ENCODE assay signal across 8 mouse cellular contexts in the genomic region with DNA sequence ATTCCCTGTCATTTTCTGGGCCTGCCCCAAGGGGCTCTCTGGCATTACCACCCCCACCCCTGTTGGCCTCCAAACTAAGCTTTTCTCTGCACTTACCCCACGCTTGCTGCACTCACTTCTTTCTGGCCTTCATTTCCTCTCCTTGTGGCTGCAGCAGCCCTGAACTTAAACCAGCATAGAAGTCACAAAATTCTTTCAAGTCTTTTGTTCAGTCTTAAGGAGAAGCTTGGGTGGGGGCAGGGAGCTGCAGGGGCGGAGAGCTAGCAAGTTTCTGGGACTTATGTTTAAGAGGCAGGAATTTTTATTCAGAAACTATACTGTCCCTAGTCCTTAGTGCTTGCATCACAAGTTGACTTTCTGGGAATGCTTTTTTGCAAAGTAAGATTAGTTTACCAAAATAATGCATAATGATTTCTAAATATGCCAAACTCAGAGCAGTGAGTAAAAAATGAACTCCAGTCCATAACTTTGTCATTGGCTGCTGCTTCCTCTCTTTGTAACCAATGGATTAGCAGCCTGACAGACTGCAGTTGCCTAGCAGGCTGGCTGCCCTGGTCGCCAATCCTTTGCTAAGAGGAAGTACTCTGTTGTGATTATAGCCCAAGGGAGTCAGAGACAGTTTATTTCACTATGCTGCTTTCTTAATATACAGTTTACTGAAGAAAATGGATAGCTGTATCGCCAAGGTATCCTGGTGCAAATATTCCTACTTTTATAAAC. TPM values are rescaled to one million over a fixed set of nuclear protein-coding genes. Genes with fewer than 3 reads are reported as not detected.
DNase-seq lines count a peak whose midpoint lies in the region; ATAC-seq lines count a peak whose summit lies in the region.

No protein-coding gene starts in this region.

- no peak for ATAC-seq in heart, embryonic 14.5 days (ENCODE audit: insufficient number of reproducible peaks, insufficient read depth, low FRiP score, low read depth)

- 34% methylated on average over 4 of the region's 4 CpGs for WGBS in heart, embryonic 14.5 days
- 43% methylated on average over 4 of the region's 4 CpGs for WGBS in limb, embryonic 10.5 days

- H3K4me3 ChIP-seq in heart, embryonic 14.5 days (ENCODE audit: control insufficient read depth in 1 of 2, insufficient read depth in 1 of 2, low read depth in 1 of 2, low read length in 2 of 2): peak overlapping the region; percentile 84 to 97
- H3K4me3 ChIP-seq in limb, embryonic 10.5 days: peak overlapping the region; percentile 98

- no peaks in the 10 kb centered on the region for H3K27me3 ChIP-seq in heart, embryonic 14.5 days (ENCODE audit: control insufficient read depth, insufficient read depth, low read length)
- H3K27me3 ChIP-seq in limb, embryonic 10.5 days (ENCODE audit: low read depth, poor library complexity, severe bottlenecking): no peaks in the 10 kb centered on the region

- DNase-seq in MEL-GATA-1-ER (ENCODE audit: extremely low read depth, low read depth): peak; percentile 1
- DNase-seq in embryo, embryonic 10.5 days (ENCODE audit: low spot score): peak; percentile 65
- DNase-seq in limb, embryonic 10.5 days (ENCODE audit: low spot score): peak; percentile 32
- peak; percentile 33 for DNase-seq in mesoderm, embryonic 11.5 days (ENCODE audit: low read depth, low spot score)
- DNase-seq in thymus, adult 18-20 months: peak; percentile 16 to 42
- no peak for DNase-seq in cerebellum, postnatal 25 days
- no peak for DNase-seq in frontal cortex, postnatal 10 days (ENCODE audit: low spot score in 2 of 2)

- no peaks in the 10 kb centered on the region for H3K36me3 ChIP-seq in heart, embryonic 14.5 days (ENCODE audit: control insufficient read depth, insufficient read depth, low read length)
- no peaks in the 10 kb centered on the region for H3K36me3 ChIP-seq in limb, embryonic 10.5 days

- peak overlapping the region; percentile 81 to 85 for H3K27ac ChIP-seq in heart, embryonic 14.5 days (replicated peaks in 1 of 2; ENCODE audit: control insufficient read depth in 1 of 2, insufficient read depth in 1 of 2, low read depth in 2 of 2, low read length in 2 of 2)
- H3K27ac ChIP-seq in limb, embryonic 10.5 days: peak overlapping the region; percentile 92

- peak overlapping the region; percentile 84 for H3K9ac ChIP-seq in heart, embryonic 14.5 days (ENCODE audit: low read length)

- H3K9me3 ChIP-seq in heart, embryonic 14.5 days (ENCODE audit: control insufficient read depth, low read length): no peaks in the 10 kb centered on the region
- no peaks in the 10 kb centered on the region for H3K9me3 ChIP-seq in limb, embryonic 10.5 days (replicated peaks)

- H3K4me2 ChIP-seq in heart, embryonic 14.5 days (ENCODE audit: low read length): peak overlapping the region; percentile 85

- peaks cover 0 to 4% of the 10 kb centered on the region in 2 experiments; a peak in 1 of 4 replicates for H3K4me1 ChIP-seq in heart, embryonic 14.5 days (ENCODE audit: control insufficient read depth in 2 of 2, insufficient read depth in 2 of 2, low read length in 2 of 2)
- peaks cover 16% of the 10 kb centered on the region for H3K4me1 ChIP-seq in limb, embryonic 10.5 days

RNA-seq across cellular contexts. Expression of a gene that starts 1.5 kb away (rescaled TPM):
- 16.7 and 20.1 TPM in 2 replicates for polyA plus RNA-seq in heart, embryonic 14.5 days (2014; fragmentation: Nextera tagmentation; extraction: Ambion mirVana)
- 28.9 and 36.7 TPM in 2 replicates for polyA plus RNA-seq in limb, embryonic 10.5 days (2016; fragmentation: Nextera tagmentation; extraction: Ambion mirVana)

Comparison
In these comparisons a context has a peak if more than half of its experiments do, and no peak if none do; other contexts are left out.
1. DNase-seq: peak in MEL-GATA-1-ER (single experiment), embryo, embryonic 10.5 days (single experiment), limb, embryonic 10.5 days (single experiment), mesoderm, embryonic 11.5 days (single experiment) and thymus, adult 18-20 months (2 of 2); none in cerebellum, postnatal 25 days (0 of 2) and frontal cortex, postnatal 10 days (0 of 2).